Mouse (Mus musculus): ENCODE results near the gene Trmt5. TPM values are rescaled to one million over a fixed set of nuclear protein-coding genes. Genes with fewer than 3 reads are reported as not detected.

Trmt5 gene
- polyA plus RNA-seq (2017; shearing (Covaris generic)) = 8.1 TPM

DNA sequence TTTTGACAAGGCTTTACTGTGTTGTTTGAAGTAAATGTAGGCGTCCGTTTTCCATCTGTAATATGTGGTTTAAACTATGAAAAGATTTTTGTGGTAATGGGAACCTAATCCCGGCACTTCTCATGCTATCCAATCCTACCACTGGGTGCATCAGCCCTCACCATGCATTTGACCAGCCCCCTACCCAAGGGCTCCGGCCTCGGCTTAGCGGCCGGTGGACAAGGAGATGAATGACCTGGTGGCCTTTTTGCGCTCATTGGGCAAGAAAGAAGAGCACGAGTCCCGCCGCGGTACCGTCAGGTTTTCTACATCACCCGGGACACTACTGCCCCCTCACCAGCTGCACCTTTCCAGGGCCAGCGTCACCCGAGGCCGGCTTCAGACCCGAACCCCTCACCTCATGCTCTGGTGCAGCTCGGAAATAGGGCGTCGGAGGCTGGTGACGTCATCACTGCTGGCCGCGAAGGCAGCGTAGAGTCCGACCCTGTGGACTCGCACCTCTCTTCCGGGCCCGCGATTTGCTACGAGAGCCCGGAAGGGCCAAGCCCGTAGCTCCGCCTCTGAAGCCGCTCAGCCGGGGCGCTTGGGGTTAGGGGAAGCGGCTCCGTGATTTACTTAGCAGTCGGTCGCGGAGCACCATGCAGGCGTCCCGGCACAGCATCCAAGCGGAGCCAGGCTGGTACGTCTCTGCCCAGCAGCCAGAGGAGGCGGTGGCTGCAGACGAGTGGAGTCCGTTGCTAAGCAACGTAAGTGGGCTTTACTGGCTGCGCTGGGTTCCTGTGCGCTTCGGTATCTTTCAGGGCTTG, at the start of gene Trmt5, which contains the start of gene Slc38a6:
Gene Trmt5, minus strand, starts transcription at position 424 of the 806 bp plus-strand sequence.
Gene Slc38a6, plus strand, starts transcription at position 493 of the 806 bp plus-strand sequence.

Other genes starting within 250 kb of the Trmt5 start
- not detected for gene Six1, start 232.8 kb downstream of the Trmt5 start, polyA plus RNA-seq (2017; shearing (Covaris generic))
- 0.09 TPM for gene Six4, start 173.3 kb downstream of the Trmt5 start, polyA plus RNA-seq (2017; shearing (Covaris generic))
- gene Mnat1, start 163.0 kb downstream of the Trmt5 start, polyA plus RNA-seq (2017; shearing (Covaris generic)) = 19.7 TPM
- 3.5 TPM for gene Slc38a6, start 69 bp upstream of the Trmt5 start, polyA plus RNA-seq (2017; shearing (Covaris generic))